Mouse (Mus musculus) limb, embryonic 12.5 days (tissue): ENCODE measurements around the gene Utrn. TPM values are rescaled to one million over a fixed set of nuclear protein-coding genes. Genes with fewer than 3 reads are reported as not detected.

Experiments used
- ATAC-seq: fragments of 200-750 bp; cut with Nextera tagmentation; 2 replicates; pipeline ENCODE4 v1.8.0; 2017; ENCODE audit warnings: low read depth, moderate TSS enrichment; ENCODE audit not compliant: insufficient number of reproducible peaks, insufficient read depth, low FRiP score, low TSS enrichment
- H3K27ac ChIP-seq: fragments of 300-500 bp; sonication (generic); 2 replicates; pipeline ENCODE4 v1.5.1; 2016; ENCODE audit warnings: mild to moderate bottlenecking, moderate library complexity
- H3K27me3 ChIP-seq: fragments of 300-500 bp; sonication (generic); 2 replicates; pipeline ENCODE4 v1.6.1; 2016; ENCODE audit warnings: mild to moderate bottlenecking, moderate library complexity
- H3K36me3 ChIP-seq: fragments of 300-500 bp; sonication (generic); 2 replicates; pipeline ENCODE4 v1.6.1; 2016; ENCODE audit warnings: mild to moderate bottlenecking, moderate library complexity
- H3K4me1 ChIP-seq: fragments of 300-500 bp; sonication (generic); replicated peaks from 2 replicates; pipeline ENCODE4 v1.6.1; 2016
- H3K4me2 ChIP-seq: fragments of 300-500 bp; sonication (generic); 2 replicates; pipeline ENCODE4 v1.6.1; 2016; ENCODE audit warnings: mild to moderate bottlenecking, moderate library complexity
- H3K4me3 ChIP-seq: fragments of 300-500 bp; sonication (generic); replicated peaks from 2 replicates; pipeline ENCODE4 v1.5.1; 2016; ENCODE audit warnings: mild to moderate bottlenecking
- H3K9ac ChIP-seq: fragments of 300-500 bp; sonication (generic); replicated peaks from 2 replicates; pipeline ENCODE4 v1.6.1; 2016; ENCODE audit warnings: mild to moderate bottlenecking, moderate library complexity
- H3K9me3 ChIP-seq: fragments of 300-500 bp; sonication (generic); 2 replicates; pipeline ENCODE4 v1.6.1; 2016; ENCODE audit warnings: mild to moderate bottlenecking, moderate library complexity
- WGBS: fragments of 180-500 bp; shearing (Covaris S2); methylation state at CpG from one replicate; pipeline ENCODE4 v1.1.7; 2016; 5-methylcytosine and 5-hydroxymethylcytosine counted together
- polyA plus RNA-seq: library from polyadenylated mRNA; unstranded; fragments of >200 nt; fragmentation: Nextera tagmentation; extraction: Ambion mirVana; gene quantifications from 2 replicates; pipeline ENCODE4 v1.2.1, GENCODE M21; 2016

Utrn gene
- polyA plus RNA-seq, 1 experiment from 2014 or later = 62.1 TPM

DNA sequence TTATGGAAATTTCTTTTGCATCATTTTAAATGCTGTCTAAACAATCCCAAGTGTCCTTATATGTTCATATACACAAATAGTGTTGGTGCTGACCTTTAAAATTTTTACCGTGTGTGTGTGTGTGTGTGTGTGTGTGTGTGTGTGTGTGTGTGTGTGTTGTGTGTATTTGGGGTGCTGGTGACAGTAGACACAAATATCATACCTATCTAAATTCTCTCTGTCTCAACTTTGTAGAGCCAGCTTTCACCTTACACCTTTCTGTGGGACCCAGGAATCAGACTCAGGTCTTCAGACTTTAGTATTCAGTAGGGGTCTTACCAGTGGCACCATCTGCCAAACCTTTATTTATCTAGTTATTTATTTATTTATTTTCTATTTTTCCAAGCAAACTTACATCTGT is 681 bp upstream of the Utrn start:
- WGBS = 25% methylated on average over 1 of the region's 1 CpGs
- Histone ChIP-seq H3K27me3 (peaks cover 12% of the 10 kb centered on the region; the same call in 1 of the 2 replicates), H3K9ac (no peak overlapping the region), H3K36me3 (no peaks in the 10 kb centered on the region), H3K4me3 (peak overlapping the region; percentile 67), H3K27ac (no peak overlapping the region), H3K4me1 (peaks cover 12% of the 10 kb centered on the region), H3K4me2 (peak overlapping the region; percentile 81), H3K9me3 (no peaks in the 10 kb centered on the region)
- no peak for ATAC-seq

DNA sequence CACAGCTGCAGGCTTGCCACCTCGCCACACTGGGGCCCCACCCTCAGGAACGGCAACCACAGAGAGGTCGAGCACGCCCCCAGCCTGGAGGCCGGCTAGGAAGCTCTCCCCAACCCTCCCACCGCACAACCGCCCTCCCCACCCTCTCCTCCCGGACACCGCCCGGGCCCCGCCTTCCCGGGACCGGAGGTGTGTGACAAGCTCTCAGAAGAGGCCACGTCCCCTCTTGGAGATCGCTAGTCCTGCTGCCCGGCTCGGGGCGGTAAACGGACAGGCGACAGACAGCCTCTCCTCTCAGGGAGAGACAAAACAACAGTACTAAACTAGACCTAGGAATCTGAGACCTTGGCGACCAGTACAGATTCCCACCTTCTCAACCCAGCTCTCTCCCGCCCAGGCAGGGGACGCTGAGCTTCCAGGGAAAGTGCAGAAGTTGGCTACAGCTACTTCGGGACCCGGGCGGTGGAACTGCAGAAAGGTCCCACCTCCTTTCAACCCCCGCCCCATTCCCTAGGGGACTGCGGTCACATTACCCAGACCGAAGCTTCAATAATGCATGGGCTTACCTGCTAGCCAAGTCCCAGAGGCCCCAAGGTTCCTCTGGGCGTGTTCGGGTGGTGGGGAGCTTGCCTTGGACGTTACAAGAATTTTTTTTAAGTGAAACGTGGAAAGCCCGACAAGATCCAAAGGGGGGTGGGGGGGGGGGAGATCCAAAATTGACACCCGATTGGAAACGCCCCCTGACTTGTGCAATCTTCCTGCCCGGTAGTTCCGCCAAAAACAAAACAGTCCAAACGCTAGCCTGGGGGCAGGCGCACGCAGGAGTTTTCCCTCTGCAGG is 756 bp downstream of the Utrn start:
- Histone ChIP-seq H3K4me3 (peak overlapping the region; percentile 67), H3K9ac (peak overlapping the region; percentile 85), H3K27ac (peak overlapping the region; percentile 93), H3K4me1 (peaks cover 12% of the 10 kb centered on the region), H3K27me3 (peaks cover 16% of the 10 kb centered on the region; the same call in 1 of the 2 replicates), H3K36me3 (no peaks in the 10 kb centered on the region), H3K4me2 (peak overlapping the region; percentile 81), H3K9me3 (no peaks in the 10 kb centered on the region)
- WGBS = under 1% methylated on average over 41 of the region's 41 CpGs
- ATAC-seq = peak; percentile 81

GRCm38 (mm10) chr10:12867733-12868188 is 1.4 kb downstream of the Utrn start:
- Histone ChIP-seq H3K4me1 (peaks cover 12% of the 10 kb centered on the region), H3K36me3 (no peaks in the 10 kb centered on the region), H3K27me3 (peaks cover 16% of the 10 kb centered on the region; the same call in 1 of the 2 replicates), H3K4me3 (peak overlapping the region; percentile 67), H3K9ac (peak overlapping the region; percentile 85), H3K27ac (peak overlapping the region; percentile 93), H3K9me3 (no peaks in the 10 kb centered on the region), H3K4me2 (peak overlapping the region; percentile 81)
- 0% methylated on average over 12 of the region's 12 CpGs for WGBS
- ATAC-seq = no peak

DNA sequence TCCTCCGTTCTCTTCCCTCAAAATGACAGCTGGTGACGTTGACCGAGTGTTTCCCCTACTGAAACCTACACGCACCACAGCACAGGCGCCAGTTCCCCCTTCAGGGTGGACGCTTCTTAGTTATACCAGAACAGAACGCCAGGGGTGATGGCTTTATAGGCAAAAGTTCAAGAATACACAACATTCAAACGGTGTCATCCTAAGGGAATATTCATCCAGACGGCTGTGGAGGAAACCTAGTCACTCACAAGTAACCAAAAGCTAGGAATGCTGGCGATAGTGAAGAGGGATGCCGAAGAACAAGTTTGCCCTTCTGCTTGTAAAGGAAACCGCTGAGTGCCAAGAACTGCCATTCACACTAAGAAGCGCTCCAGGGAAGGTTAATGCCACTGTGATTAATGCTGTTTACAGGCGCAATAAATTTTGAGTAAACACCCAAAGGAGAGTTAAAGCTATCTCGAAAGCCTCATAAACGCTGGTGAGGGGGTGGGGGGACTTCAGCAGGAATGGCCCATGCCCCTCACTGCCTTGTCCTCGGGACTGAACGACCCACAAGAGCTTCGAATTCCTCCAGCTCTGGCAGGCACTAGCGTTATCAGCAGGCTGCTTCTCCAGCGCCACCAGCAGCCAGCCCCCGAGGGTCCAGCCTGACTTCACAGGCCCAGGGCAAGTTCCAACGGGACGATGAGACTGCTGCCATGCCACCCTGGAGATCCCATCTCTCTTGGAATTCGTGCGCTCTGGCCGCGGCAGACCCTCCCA is 2.0 kb downstream of the Utrn start:
- Histone ChIP-seq H3K9me3 (no peaks in the 10 kb centered on the region), H3K27ac (peak overlapping the region; percentile 47; the same call in 1 of the 2 replicates), H3K4me1 (peaks cover 12% of the 10 kb centered on the region), H3K9ac (peak overlapping the region; percentile 85), H3K36me3 (no peaks in the 10 kb centered on the region), H3K27me3 (peaks cover 13% of the 10 kb centered on the region; the same call in 1 of the 2 replicates), H3K4me3 (peak overlapping the region; percentile 67), H3K4me2 (peak overlapping the region; percentile 81)
- 1% methylated on average over 28 of the region's 28 CpGs for WGBS
- ATAC-seq = no peak; the same call in 1 of the 2 replicates

- 88% methylated on average over 6 of the region's 6 CpGs for WGBS
- Histone ChIP-seq H3K4me1 (peaks cover 12% of the 10 kb centered on the region), H3K9ac (no peak overlapping the region), H3K4me3 (no peak overlapping the region), H3K27ac (no peak overlapping the region), H3K9me3 (no peaks in the 10 kb centered on the region), H3K4me2 (no peak overlapping the region), H3K36me3 (no peaks in the 10 kb centered on the region), H3K27me3 (peaks cover 6% of the 10 kb centered on the region; the same call in 1 of the 2 replicates)
- no peak for ATAC-seq
Observed at GRCm38 (mm10) chr10:12865201-12865600, 4.0 kb downstream of the Utrn start.

DNA sequence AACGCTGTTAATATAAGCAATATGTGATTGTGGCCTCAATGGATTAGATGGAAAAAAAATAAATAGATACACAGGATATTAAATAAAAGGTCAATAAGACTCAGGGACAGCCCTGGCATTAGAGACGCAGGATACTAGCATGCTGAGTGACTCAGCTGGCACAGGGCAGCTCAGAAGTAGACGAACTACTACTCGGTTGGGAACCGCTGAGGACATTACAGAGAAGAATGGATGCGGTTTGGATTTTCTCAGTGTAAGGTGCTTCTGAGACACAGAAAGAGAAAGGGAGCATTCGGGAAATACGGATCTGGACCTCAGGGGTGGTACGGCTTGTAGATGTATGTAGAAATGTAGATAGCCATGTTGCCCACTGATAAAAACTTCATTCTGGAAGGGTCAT is 5.6 kb downstream of the Utrn start:
- WGBS = 92% methylated on average over 9 of the region's 9 CpGs
- Histone ChIP-seq H3K9me3 (no peaks in the 10 kb centered on the region), H3K4me1 (peaks cover 12% of the 10 kb centered on the region)

DNA sequence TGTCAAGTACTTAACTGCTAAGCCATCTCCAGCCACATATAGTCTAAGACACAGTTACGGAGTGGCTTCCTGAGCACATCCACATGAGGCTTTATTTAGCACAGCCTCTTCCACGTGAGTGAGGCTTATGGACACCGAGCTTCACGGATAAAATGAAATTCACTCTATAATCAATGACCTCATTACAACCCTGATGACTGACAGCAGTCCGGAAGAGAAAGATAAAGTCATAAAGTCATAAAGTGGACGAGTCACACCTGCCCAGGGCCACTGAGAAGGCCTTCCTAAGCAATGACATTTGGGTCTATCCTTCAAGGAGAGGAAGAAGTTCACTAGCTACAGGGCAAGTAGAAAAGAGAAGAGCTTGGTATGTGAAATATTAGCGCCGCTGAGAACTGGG is 7.1 kb downstream of the Utrn start:
- 75% methylated on average over 8 of the region's 8 CpGs for WGBS
- H3K4me2 ChIP-seq = no peak overlapping the region
- no peaks in the 10 kb centered on the region for H3K9me3 ChIP-seq
- peaks cover 7% of the 10 kb centered on the region for H3K4me1 ChIP-seq
- peaks cover 5% of the 10 kb centered on the region; the same call in 1 of the 2 replicates for H3K36me3 ChIP-seq
- ATAC-seq = no peak
- H3K4me3 ChIP-seq = no peak overlapping the region
- H3K9ac ChIP-seq = no peak overlapping the region
- H3K27me3 ChIP-seq = peaks cover 6% of the 10 kb centered on the region; the same call in 1 of the 2 replicates
- no peak overlapping the region for H3K27ac ChIP-seq

More for the DNA sequence above, 5.6 kb downstream of the Utrn start:
- Histone ChIP-seq H3K27me3 (peaks cover 6% of the 10 kb centered on the region; the same call in 1 of the 2 replicates), H3K36me3 (peaks cover 5% of the 10 kb centered on the region; the same call in 1 of the 2 replicates), H3K9ac (no peak overlapping the region), H3K4me2 (no peak overlapping the region), H3K27ac (no peak overlapping the region), H3K4me3 (no peak overlapping the region)
- no peak for ATAC-seq

DNA sequence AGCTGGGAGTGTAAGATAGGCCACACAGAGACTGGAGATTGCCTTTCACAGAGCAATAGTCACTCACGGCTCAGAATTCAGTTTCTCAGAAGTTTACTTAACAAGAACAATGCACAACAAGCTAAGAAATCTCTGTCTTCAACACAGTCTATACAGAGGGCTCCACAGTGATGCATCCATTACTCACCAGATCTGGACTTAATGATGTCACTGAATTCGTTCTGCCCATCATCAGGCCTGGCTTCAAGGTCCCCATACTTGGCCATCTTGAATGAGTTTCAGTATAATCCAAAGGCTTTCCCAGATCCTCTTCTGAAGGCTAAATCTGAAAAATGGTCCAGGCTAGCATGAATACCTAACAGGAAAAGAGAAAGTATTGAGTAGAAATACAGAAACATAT is 7.8 kb downstream of the Utrn start:
- no peaks in the 10 kb centered on the region for H3K9me3 ChIP-seq
- ATAC-seq = no peak
- H3K9ac ChIP-seq = no peak overlapping the region
- H3K4me3 ChIP-seq = no peak overlapping the region
- H3K4me2 ChIP-seq = no peak overlapping the region
- no peak overlapping the region; the same call in 1 of the 2 replicates for H3K27ac ChIP-seq
- peaks cover 3% of the 10 kb centered on the region; the same call in 1 of the 2 replicates for H3K27me3 ChIP-seq
- H3K4me1 ChIP-seq = peaks cover under 1% of the 10 kb centered on the region
- 82% methylated on average over 2 of the region's 2 CpGs for WGBS
- peaks cover 5% of the 10 kb centered on the region; the same call in 1 of the 2 replicates for H3K36me3 ChIP-seq

GRCm38 (mm10) chr10:12860765-12861164 is 8.4 kb downstream of the Utrn start:
- Histone ChIP-seq H3K9me3 (no peaks in the 10 kb centered on the region), H3K36me3 (peaks cover 5% of the 10 kb centered on the region; the same call in 1 of the 2 replicates), H3K4me1 (no peaks in the 10 kb centered on the region; the same call in 1 of the 2 replicates), H3K9ac (no peak overlapping the region), H3K27ac (no peak overlapping the region; the same call in 1 of the 2 replicates), H3K4me3 (no peak overlapping the region), H3K4me2 (no peak overlapping the region), H3K27me3 (peaks cover 3% of the 10 kb centered on the region; the same call in 1 of the 2 replicates)
- 83% methylated on average over 4 of the region's 4 CpGs for WGBS
- ATAC-seq = no peak

- WGBS = 77% methylated on average over 7 of the region's 7 CpGs
- Histone ChIP-seq H3K9ac (no peak overlapping the region), H3K27ac (no peak overlapping the region), H3K27me3 (peaks cover 3% of the 10 kb centered on the region; the same call in 1 of the 2 replicates), H3K9me3 (no peaks in the 10 kb centered on the region), H3K4me1 (no peaks in the 10 kb centered on the region; the same call in 1 of the 2 replicates), H3K4me2 (no peak overlapping the region), H3K4me3 (no peak overlapping the region), H3K36me3 (peaks cover 5% of the 10 kb centered on the region; the same call in 1 of the 2 replicates)
- no peak for ATAC-seq
Observed at GRCm38 (mm10) chr10:12860331-12860730, 8.8 kb downstream of the Utrn start.

DNA sequence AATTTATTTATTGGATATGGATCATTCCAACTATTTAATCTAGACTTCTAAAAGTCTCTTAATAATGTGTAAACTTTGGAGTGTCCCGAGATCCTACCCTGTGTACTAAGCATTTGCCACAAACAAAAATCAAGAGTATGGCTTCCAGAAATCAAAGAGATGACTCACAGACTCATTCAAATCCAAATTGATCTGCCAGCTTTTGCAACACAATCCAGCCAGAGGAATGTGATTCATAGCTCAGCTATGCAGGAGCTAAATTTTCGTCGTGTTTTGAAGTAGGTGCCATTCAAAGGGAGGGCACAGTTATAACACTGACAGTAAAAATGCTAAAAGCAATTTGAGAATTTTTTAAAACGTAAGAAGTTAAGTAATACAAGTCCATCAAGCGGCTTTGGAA is 11.1 kb downstream of the Utrn start:
- WGBS = 75% methylated on average over 5 of the region's 5 CpGs
- H3K9me3 ChIP-seq = no peaks in the 10 kb centered on the region
- H3K4me3 ChIP-seq = no peak overlapping the region
- H3K4me2 ChIP-seq = no peak overlapping the region
- ATAC-seq = no peak
- H3K36me3 ChIP-seq = peaks cover 5% of the 10 kb centered on the region; the same call in 1 of the 2 replicates
- H3K4me1 ChIP-seq = peaks cover 8% of the 10 kb centered on the region; the same call in 1 of the 2 replicates
- no peak overlapping the region for H3K9ac ChIP-seq
- H3K27ac ChIP-seq = no peak overlapping the region
- no peaks in the 10 kb centered on the region for H3K27me3 ChIP-seq
